Mouse (Mus musculus): Measurements from ENCODE around the gene Men1. TPM values are rescaled to one million over a fixed set of nuclear protein-coding genes. Genes with fewer than 3 reads are reported as not detected.
"Not testable (repeated sequence)": the region's sequence is repeated elsewhere in the genome, so short reads cannot be mapped to it uniquely, and the experiment has no call there.

Men1 gene
- polyA plus RNA-seq, 1 experiment, result 57.2 TPM

DNA sequence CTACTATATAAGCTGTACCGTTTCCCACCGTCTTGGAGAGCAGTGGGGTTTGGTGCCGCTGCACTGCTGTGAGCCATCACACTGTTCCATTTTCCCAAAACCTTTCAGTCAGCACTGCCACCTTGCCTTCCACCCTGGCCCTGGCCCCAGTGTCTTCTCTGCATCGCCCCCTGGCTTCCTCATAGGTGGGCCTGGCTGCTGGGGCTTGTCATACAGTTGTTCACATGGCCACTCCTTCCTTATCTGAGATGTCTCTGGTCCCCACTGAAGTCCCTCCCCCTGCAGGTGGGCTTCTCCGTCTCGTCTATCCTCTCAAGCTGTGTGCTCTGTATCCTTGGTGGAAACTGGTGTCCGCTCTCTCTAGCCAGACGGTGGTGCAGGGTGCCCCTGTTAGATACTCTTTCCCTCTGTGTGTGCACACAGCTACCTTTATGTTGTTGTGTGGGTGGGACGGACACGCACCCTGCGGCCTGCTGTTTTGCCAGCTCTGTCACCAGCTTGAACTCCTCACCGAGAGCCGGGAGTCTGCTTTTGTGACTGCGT lies 45.0 kb upstream of the Men1 start:
- 91% methylated on average over 14 of the region's 14 CpGs for WGBS
- Histone ChIP-seq H3K27ac (ENCODE audit: insufficient read depth, low read length) (no peak overlapping the region), H3K36me3 (ENCODE audit: control insufficient read depth, insufficient read depth, low read length) (peaks cover 11% of the 10 kb centered on the region), H3K4me3 (ENCODE audit: extremely low read depth, insufficient read depth, insufficient read length) (no peak overlapping the region), H3K27me3 (ENCODE audit: control insufficient read depth, insufficient read depth, low read length) (no peaks in the 10 kb centered on the region), H3K4me1 (ENCODE audit: control insufficient read depth, insufficient read depth, insufficient read length) (peaks cover 3% of the 10 kb centered on the region; the same call in 1 of the 2 replicates)
- no peak for DNase-seq (ENCODE audit: low read depth in 1 of 2, low spot score in 2 of 2)
- TF ChIP-seq POLR2A (IDR thresholded peaks at IDR 0.05; ENCODE audit: low read depth, low read length) (no peak), CTCF (IDR thresholded peaks at IDR 0.05; ENCODE audit: extremely low read depth, insufficient read depth, insufficient read length, insufficient replicate concordance) (no peak)

- not testable (repeated sequence) for DNase-seq (ENCODE audit: low read depth in 1 of 2, low spot score in 2 of 2); H3K27me3 ChIP-seq (ENCODE audit: control insufficient read depth, insufficient read depth, low read length); H3K4me3 ChIP-seq (ENCODE audit: extremely low read depth, insufficient read depth, insufficient read length); H3K27ac ChIP-seq (ENCODE audit: insufficient read depth, low read length); H3K4me1 ChIP-seq (ENCODE audit: control insufficient read depth, insufficient read depth, insufficient read length)
- H3K36me3 ChIP-seq (ENCODE audit: control insufficient read depth, insufficient read depth, low read length), result peaks cover 19% of the 10 kb centered on the region
- WGBS, result 94% methylated on average over 5 of the region's 6 CpGs
Measured at GRCm38 (mm10) chr19:6290720-6291116, 44.1 kb upstream of the Men1 start.

DNA sequence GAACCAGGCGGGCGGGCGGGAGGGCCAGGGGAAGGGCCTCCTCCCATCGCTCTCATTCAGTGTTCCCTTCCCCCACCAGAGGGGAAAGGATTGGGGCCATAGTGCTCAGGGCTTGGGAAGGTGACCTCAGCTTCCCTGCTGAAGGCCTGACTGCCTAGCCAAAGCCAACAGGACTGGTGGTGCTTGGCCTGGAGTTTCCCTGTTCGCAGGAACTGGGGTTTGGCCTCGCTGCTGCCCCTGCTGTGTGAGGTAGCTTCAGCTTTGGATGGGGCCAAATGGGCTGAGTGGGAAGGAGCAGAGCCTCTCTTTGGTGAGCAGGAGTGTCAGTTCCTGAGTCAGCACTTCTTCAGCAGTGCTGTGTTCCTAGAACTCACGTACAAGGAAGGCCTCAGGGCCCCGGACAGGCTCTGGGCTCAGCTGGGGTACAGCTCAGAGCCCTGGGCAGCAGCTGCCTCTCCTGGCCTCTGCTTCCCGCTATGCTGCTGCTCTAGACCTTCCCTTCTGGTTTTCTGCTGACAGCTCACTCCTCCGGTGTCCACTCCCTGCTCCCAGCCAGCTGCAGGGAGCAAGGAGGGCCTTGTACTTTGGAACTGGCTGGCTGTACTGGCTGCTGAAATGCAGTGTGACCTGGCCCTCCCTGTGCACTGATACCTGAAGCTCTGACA lies 43.5 kb upstream of the Men1 start:
- peaks cover 24% of the 10 kb centered on the region for H3K36me3 ChIP-seq (ENCODE audit: control insufficient read depth, insufficient read depth, low read length)
- WGBS, result 79% methylated on average over 10 of the region's 10 CpGs
- TF ChIP-seq CTCF (IDR thresholded peaks at IDR 0.05; ENCODE audit: extremely low read depth, insufficient read depth, insufficient read length, insufficient replicate concordance) (no peak), POLR2A (IDR thresholded peaks at IDR 0.05; ENCODE audit: low read depth, low read length) (no peak)
- no peaks in the 10 kb centered on the region for H3K27me3 ChIP-seq (ENCODE audit: control insufficient read depth, insufficient read depth, low read length)
- H3K4me1 ChIP-seq (ENCODE audit: control insufficient read depth, insufficient read depth, insufficient read length), result peaks cover 3% of the 10 kb centered on the region; the same call in 1 of the 2 replicates
- no peak for DNase-seq (ENCODE audit: low read depth in 1 of 2, low spot score in 2 of 2)
- H3K4me3 ChIP-seq (ENCODE audit: extremely low read depth, insufficient read depth, insufficient read length), result no peak overlapping the region
- peak overlapping the region; percentile 34; the same call in 1 of the 2 replicates for H3K27ac ChIP-seq (ENCODE audit: insufficient read depth, low read length)

DNA sequence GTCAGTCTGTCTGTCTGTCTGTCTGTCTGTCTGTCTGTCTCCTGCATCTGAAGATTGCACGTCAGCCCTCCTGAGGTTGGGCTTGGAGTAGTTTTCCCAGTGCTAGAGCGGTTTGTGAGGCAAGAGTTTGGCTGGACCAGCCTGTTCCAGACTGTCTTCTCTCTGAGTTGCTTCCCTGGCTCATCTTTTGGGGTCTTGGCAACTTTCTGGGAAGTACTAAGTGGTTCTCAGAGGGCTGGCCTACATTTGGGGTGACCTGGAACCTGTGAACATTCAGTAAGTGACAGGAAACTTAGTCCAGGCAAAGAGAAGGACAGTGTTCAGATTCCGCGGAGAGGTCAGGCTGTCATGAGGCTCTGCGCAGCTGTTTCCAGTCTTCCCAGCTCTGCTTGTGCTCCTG lies 42.5 kb upstream of the Men1 start:
- no peak overlapping the region for H3K4me3 ChIP-seq (ENCODE audit: extremely low read depth, insufficient read depth, insufficient read length)
- H3K27ac ChIP-seq (ENCODE audit: insufficient read depth, low read length), result peak overlapping the region; percentile 19; the same call in 1 of the 2 replicates
- H3K27me3 ChIP-seq (ENCODE audit: control insufficient read depth, insufficient read depth, low read length), result no peaks in the 10 kb centered on the region
- TF ChIP-seq CTCF (IDR thresholded peaks at IDR 0.05; ENCODE audit: extremely low read depth, insufficient read depth, insufficient read length, insufficient replicate concordance) (no peak), POLR2A (IDR thresholded peaks at IDR 0.05; ENCODE audit: low read depth, low read length) (no peak)
- H3K4me1 ChIP-seq (ENCODE audit: control insufficient read depth, insufficient read depth, insufficient read length), result peaks cover 3% of the 10 kb centered on the region; the same call in 1 of the 2 replicates
- WGBS, result 94% methylated on average over 5 of the region's 5 CpGs
- peaks cover 24% of the 10 kb centered on the region for H3K36me3 ChIP-seq (ENCODE audit: control insufficient read depth, insufficient read depth, low read length)
- no peak for DNase-seq (ENCODE audit: low read depth in 1 of 2, low spot score in 2 of 2)

GRCm38 (mm10) chr19:6294301-6294700 lies 40.5 kb upstream of the Men1 start:
- Histone ChIP-seq H3K27me3 (ENCODE audit: control insufficient read depth, insufficient read depth, low read length) (no peaks in the 10 kb centered on the region), H3K36me3 (ENCODE audit: control insufficient read depth, insufficient read depth, low read length) (peaks cover 33% of the 10 kb centered on the region), H3K4me3 (ENCODE audit: extremely low read depth, insufficient read depth, insufficient read length) (no peak overlapping the region), H3K27ac (ENCODE audit: insufficient read depth, low read length) (no peak overlapping the region), H3K4me1 (ENCODE audit: control insufficient read depth, insufficient read depth, insufficient read length) (peaks cover 14% of the 10 kb centered on the region; the same call in 1 of the 2 replicates)
- 96% methylated on average over 17 of the region's 17 CpGs for WGBS
- TF ChIP-seq POLR2A (IDR thresholded peaks at IDR 0.05; ENCODE audit: low read depth, low read length), result no peak
- no peak for TF ChIP-seq CTCF (IDR thresholded peaks at IDR 0.05; ENCODE audit: extremely low read depth, insufficient read depth, insufficient read length, insufficient replicate concordance)
- no peak for DNase-seq (ENCODE audit: low read depth in 1 of 2, low spot score in 2 of 2)

DNA sequence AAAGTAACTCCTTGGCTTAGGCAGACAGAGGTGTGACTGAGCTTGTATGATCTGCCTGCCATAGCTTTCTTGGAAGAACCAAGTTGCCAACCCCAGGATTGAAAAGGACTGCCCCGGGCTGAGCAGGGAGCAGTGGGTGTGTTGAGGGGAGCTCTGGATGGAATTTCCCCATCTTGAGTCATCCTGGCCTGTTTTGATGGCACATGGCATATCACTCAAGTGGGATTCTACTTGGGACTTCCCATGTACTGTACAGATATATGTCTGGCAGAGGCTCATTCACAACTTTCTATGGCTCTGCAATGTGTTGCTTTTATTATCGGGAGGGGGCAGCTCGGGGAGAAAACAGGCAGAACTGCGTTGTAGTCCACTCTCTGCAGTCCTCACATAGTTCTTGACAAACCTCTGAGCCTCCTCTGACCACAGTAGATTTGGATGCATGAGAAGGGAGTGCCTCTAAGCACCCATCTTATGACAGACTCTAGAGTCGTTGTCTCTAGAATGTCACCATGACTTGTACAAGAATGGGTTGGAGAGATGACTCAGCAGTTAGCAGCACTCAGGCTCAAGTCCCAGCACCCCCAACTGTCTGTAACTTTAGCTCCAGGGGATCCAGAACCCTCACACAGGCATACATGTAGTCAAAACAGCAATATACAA lies 38.1 kb upstream of the Men1 start:
- Histone ChIP-seq H3K36me3 (ENCODE audit: control insufficient read depth, insufficient read depth, low read length) (peaks cover 31% of the 10 kb centered on the region), H3K27ac (ENCODE audit: insufficient read depth, low read length) (no peak overlapping the region), H3K4me1 (ENCODE audit: control insufficient read depth, insufficient read depth, insufficient read length) (peaks cover 26% of the 10 kb centered on the region; the same call in 1 of the 2 replicates), H3K27me3 (ENCODE audit: control insufficient read depth, insufficient read depth, low read length) (no peaks in the 10 kb centered on the region), H3K4me3 (ENCODE audit: extremely low read depth, insufficient read depth, insufficient read length) (no peak overlapping the region)
- TF ChIP-seq CTCF (IDR thresholded peaks at IDR 0.05; ENCODE audit: extremely low read depth, insufficient read depth, insufficient read length, insufficient replicate concordance) (no peak), POLR2A (IDR thresholded peaks at IDR 0.05; ENCODE audit: low read depth, low read length) (no peak)
- WGBS, result 76% methylated on average over 5 of the region's 5 CpGs
- DNase-seq (ENCODE audit: low read depth in 1 of 2, low spot score in 2 of 2), result no peak

DNA sequence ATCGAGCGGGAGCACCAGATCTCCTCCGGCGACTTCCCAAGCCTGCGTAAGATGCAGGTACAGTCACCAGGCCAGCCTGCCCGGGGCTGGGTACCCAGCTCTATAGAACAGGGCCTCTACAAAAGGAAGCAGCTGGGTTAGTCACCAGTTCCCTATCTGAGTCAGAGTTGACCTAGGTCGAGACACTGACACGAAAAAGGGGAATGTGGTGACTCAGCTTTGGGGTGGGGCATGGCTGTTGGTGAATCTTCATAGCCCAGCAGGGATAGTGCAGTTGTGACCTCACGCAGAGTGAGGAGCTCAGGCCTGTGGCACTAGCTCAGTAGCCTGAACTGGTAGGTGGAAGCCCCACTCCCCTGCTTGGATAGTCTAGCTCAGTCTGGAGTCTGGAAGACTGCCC lies 37.1 kb upstream of the Men1 start:
- Histone ChIP-seq H3K4me1 (ENCODE audit: control insufficient read depth, insufficient read depth, insufficient read length) (peaks cover 26% of the 10 kb centered on the region; the same call in 1 of the 2 replicates), H3K27me3 (ENCODE audit: control insufficient read depth, insufficient read depth, low read length) (no peaks in the 10 kb centered on the region), H3K36me3 (ENCODE audit: control insufficient read depth, insufficient read depth, low read length) (peaks cover 31% of the 10 kb centered on the region), H3K27ac (ENCODE audit: insufficient read depth, low read length) (peak overlapping the region; percentile 50; the same call in 1 of the 2 replicates), H3K4me3 (ENCODE audit: extremely low read depth, insufficient read depth, insufficient read length) (no peak overlapping the region)
- TF ChIP-seq CTCF (IDR thresholded peaks at IDR 0.05; ENCODE audit: extremely low read depth, insufficient read depth, insufficient read length, insufficient replicate concordance), result no peak
- TF ChIP-seq POLR2A (IDR thresholded peaks at IDR 0.05; ENCODE audit: low read depth, low read length), result no peak
- 36% methylated on average over 9 of the region's 9 CpGs for WGBS
- no peak for DNase-seq (ENCODE audit: low read depth in 1 of 2, low spot score in 2 of 2)
